Mouse (Mus musculus) heart, embryonic 12.5 days (tissue): ENCODE measurements at regions not wholly inside any gene's neighbourhood (a gene's known extent, or its start where the extent isn't known, plus 50 kb on each side); places are given as distances from the start of the nearest gene placed in this dataset.

Experiments
- ATAC-seq: fragments of 200-750 bp; cut with Nextera tagmentation; 2 replicates; pipeline ENCODE4 v1.8.0; 2017; ENCODE audit warnings: moderate TSS enrichment, moderate library complexity; ENCODE audit not compliant: insufficient number of reproducible peaks, low FRiP score
- H3K27ac ChIP-seq: fragments of 300-500 bp; sonication (generic); 2 replicates; pipeline ENCODE4 v1.5.1; 2016; ENCODE audit warnings: mild to moderate bottlenecking, moderate library complexity; ENCODE audit not compliant: poor library complexity, severe bottlenecking
- H3K27me3 ChIP-seq: fragments of 300-500 bp; sonication (generic); replicated peaks from 2 replicates; pipeline ENCODE4 v1.6.1; 2016; ENCODE audit warnings: mild to moderate bottlenecking, moderate library complexity
- H3K36me3 ChIP-seq: fragments of 300-500 bp; sonication (generic); 2 replicates; pipeline ENCODE4 v1.6.1; 2016; ENCODE audit warnings: mild to moderate bottlenecking, moderate library complexity
- H3K4me1 ChIP-seq: fragments of 300-500 bp; sonication (generic); replicated peaks from 2 replicates; pipeline ENCODE4 v1.6.1; 2016; ENCODE audit warnings: mild to moderate bottlenecking
- H3K4me2 ChIP-seq: fragments of 300-500 bp; sonication (generic); 2 replicates; pipeline ENCODE4 v1.6.1; 2016; ENCODE audit warnings: mild to moderate bottlenecking, moderate library complexity
- H3K4me3 ChIP-seq: fragments of 300-500 bp; sonication (generic); 2 replicates; pipeline ENCODE4 v1.5.1; 2016; ENCODE audit warnings: mild to moderate bottlenecking
- H3K9ac ChIP-seq: fragments of 300-500 bp; sonication (generic); 2 replicates; pipeline ENCODE4 v1.6.1; 2016; ENCODE audit warnings: mild to moderate bottlenecking, moderate library complexity
- H3K9me3 ChIP-seq: fragments of 300-500 bp; sonication (generic); replicated peaks from 2 replicates; pipeline ENCODE4 v1.6.1; 2016; ENCODE audit warnings: mild to moderate bottlenecking, moderate library complexity
- WGBS: fragments of 180-500 bp; shearing (Covaris S2); methylation state at CpG from one replicate; pipeline ENCODE4 v1.1.7; 2016; 5-methylcytosine and 5-hydroxymethylcytosine counted together

GRCm38 (mm10) chr6:136229791-136230190 lies 56.5 kb upstream of the Grin2b start:
- H3K27ac ChIP-seq, result no peak overlapping the region
- H3K9me3 ChIP-seq, result no peaks in the 10 kb centered on the region
- no peak overlapping the region for H3K4me2 ChIP-seq
- H3K27me3 ChIP-seq, result no peaks in the 10 kb centered on the region
- H3K9ac ChIP-seq, result no peak overlapping the region
- 64% methylated on average over 3 of the region's 3 CpGs for whole genome bisulfite sequencing
- H3K4me1 ChIP-seq, result no peaks in the 10 kb centered on the region
- no peak overlapping the region for H3K4me3 ChIP-seq
- no peaks in the 10 kb centered on the region for H3K36me3 ChIP-seq
- ATAC-seq, result no peak

- Histone ChIP-seq H3K36me3 (no peaks in the 10 kb centered on the region), H3K4me3 (no peak overlapping the region), H3K27me3 (no peaks in the 10 kb centered on the region), H3K27ac (no peak overlapping the region), H3K4me2 (no peak overlapping the region), H3K9ac (no peak overlapping the region), H3K9me3 (no peaks in the 10 kb centered on the region), H3K4me1 (peaks cover 3% of the 10 kb centered on the region; the same call in 1 of the 2 replicates)
- 85% methylated on average over 11 of the region's 11 CpGs for WGBS
- no peak for ATAC-seq
Measured at GRCm38 (mm10) chr6:136235473-136235872, 62.2 kb upstream of the Grin2b start.

DNA sequence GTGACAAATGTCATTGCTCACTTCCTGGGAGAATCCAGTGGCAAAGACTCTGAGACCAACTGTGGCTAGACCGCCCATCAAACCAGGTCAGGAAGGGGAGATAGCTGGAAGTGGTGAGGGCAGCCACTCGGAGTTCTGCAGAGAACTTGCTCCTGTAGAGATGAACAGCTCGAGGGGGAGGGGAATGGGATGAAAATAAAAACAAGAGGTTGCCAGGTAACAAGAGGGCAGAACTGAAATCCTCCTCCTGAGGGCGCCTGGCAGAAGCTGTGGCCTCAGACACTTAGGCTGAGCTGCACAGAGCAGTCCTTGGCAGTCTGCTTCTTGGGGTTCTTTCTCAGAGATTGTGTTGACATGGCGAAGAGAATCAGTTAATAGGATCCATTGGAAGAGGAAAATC lies 65.7 kb upstream of the Grin2b start:
- peak; percentile 45; the same call in 1 of the 2 replicates for ATAC-seq
- Histone ChIP-seq H3K27ac (no peak overlapping the region), H3K4me1 (peaks cover 3% of the 10 kb centered on the region; the same call in 1 of the 2 replicates), H3K36me3 (no peaks in the 10 kb centered on the region), H3K27me3 (no peaks in the 10 kb centered on the region), H3K4me2 (no peak overlapping the region), H3K9ac (no peak overlapping the region), H3K4me3 (no peak overlapping the region), H3K9me3 (no peaks in the 10 kb centered on the region)
- WGBS, result 26% methylated on average over 5 of the region's 5 CpGs

DNA sequence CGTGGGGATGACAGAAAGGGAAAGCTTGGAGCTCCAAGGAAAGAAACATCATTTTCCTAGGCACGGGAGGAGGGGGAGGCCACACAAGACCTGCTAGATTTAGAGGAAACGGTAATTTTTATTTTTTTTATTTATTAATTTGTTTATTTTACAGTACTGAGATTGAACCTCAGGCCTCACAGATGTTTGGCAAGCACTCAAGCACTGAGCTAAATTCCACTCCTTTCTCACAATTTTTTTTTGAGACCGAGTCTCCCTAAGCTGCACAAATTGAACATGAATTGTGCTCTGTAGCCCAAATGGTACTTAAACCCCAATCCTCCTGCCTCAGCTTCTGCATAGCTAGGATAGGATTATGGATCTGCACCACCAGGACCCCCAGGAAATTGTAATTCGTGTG lies 66.1 kb upstream of the Grin2b start:
- no peaks in the 10 kb centered on the region for H3K36me3 ChIP-seq
- H3K27ac ChIP-seq, result no peak overlapping the region
- WGBS, result 62% methylated on average over 5 of the region's 5 CpGs
- H3K4me3 ChIP-seq, result no peak overlapping the region
- no peaks in the 10 kb centered on the region for H3K9me3 ChIP-seq
- no peaks in the 10 kb centered on the region for H3K27me3 ChIP-seq
- no peak overlapping the region for H3K9ac ChIP-seq
- no peak for ATAC-seq
- H3K4me2 ChIP-seq, result no peak overlapping the region
- H3K4me1 ChIP-seq, result peaks cover 3% of the 10 kb centered on the region; the same call in 1 of the 2 replicates

- Histone ChIP-seq H3K4me3 (no peak overlapping the region), H3K9ac (no peak overlapping the region), H3K27me3 (no peaks in the 10 kb centered on the region), H3K4me1 (peaks cover 3% of the 10 kb centered on the region; the same call in 1 of the 2 replicates), H3K36me3 (no peaks in the 10 kb centered on the region), H3K27ac (no peak overlapping the region), H3K9me3 (no peaks in the 10 kb centered on the region), H3K4me2 (no peak overlapping the region)
- no peak for ATAC-seq
- WGBS, result 66% methylated on average over 10 of the region's 10 CpGs
Measured at GRCm38 (mm10) chr6:136241574-136242311, 68.4 kb upstream of the Grin2b start.

GRCm38 (mm10) chr6:136244895-136245294 lies 71.6 kb upstream of the Grin2b start:
- H3K27ac ChIP-seq, result no peak overlapping the region
- no peak overlapping the region for H3K4me3 ChIP-seq
- H3K4me1 ChIP-seq, result no peaks in the 10 kb centered on the region
- 79% methylated on average over 7 of the region's 7 CpGs for WGBS
- no peak overlapping the region for H3K4me2 ChIP-seq
- no peaks in the 10 kb centered on the region for H3K36me3 ChIP-seq
- no peak for ATAC-seq
- H3K9me3 ChIP-seq, result no peaks in the 10 kb centered on the region
- H3K27me3 ChIP-seq, result no peaks in the 10 kb centered on the region
- no peak overlapping the region for H3K9ac ChIP-seq

- WGBS, result 26% methylated on average over 10 of the region's 10 CpGs
- Histone ChIP-seq H3K4me1 (no peaks in the 10 kb centered on the region), H3K4me2 (no peak overlapping the region), H3K27ac (no peak overlapping the region), H3K27me3 (no peaks in the 10 kb centered on the region), H3K4me3 (no peak overlapping the region), H3K9ac (no peak overlapping the region), H3K36me3 (no peaks in the 10 kb centered on the region), H3K9me3 (no peaks in the 10 kb centered on the region)
- no peak for ATAC-seq
Measured at GRCm38 (mm10) chr6:136255726-136256512, 71.4 kb upstream of the Gm8994 start.

DNA sequence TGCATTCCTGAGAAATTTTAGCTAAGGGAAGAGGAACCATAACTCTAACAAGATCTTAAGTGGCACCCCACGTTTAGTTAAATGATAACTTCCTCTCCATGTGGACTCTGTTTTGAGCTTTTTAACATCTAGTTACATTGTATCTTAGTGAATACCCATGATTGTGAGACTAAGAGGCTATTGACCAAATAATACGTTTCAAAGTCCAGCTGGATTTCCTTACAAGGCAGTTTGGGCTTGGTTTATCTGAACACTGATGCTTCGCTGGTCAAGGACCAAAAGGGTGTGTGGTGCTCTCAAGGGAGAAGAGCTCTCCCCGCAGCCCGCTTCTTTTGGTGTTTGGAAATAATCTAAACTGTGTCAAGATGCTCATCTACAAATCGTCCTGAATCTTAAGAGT lies 51.6 kb upstream of the Gm8994 start:
- 83% methylated on average over 6 of the region's 6 CpGs for WGBS
- Histone ChIP-seq H3K27ac (no peak overlapping the region), H3K4me1 (no peaks in the 10 kb centered on the region), H3K36me3 (no peaks in the 10 kb centered on the region), H3K4me3 (no peak overlapping the region), H3K9ac (no peak overlapping the region), H3K9me3 (no peaks in the 10 kb centered on the region), H3K27me3 (no peaks in the 10 kb centered on the region), H3K4me2 (no peak overlapping the region)
- no peak for ATAC-seq

- Histone ChIP-seq H3K4me3 (no peak overlapping the region), H3K9me3 (no peaks in the 10 kb centered on the region), H3K27ac (no peak overlapping the region), H3K27me3 (no peaks in the 10 kb centered on the region), H3K4me1 (no peaks in the 10 kb centered on the region), H3K9ac (no peak overlapping the region), H3K4me2 (no peak overlapping the region), H3K36me3 (no peaks in the 10 kb centered on the region)
- ATAC-seq, result no peak
- WGBS, result 79% methylated on average over 2 of the region's 2 CpGs
Measured at GRCm38 (mm10) chr6:136276771-136277170, 50.6 kb upstream of the Gm8994 start.
